Mouse (Mus musculus): Measurements from ENCODE around the gene Nos2. TPM values are rescaled to one million over a fixed set of nuclear protein-coding genes. Genes with fewer than 3 reads are reported as not detected.

Nos2 gene
- polyA plus RNA-seq, 1 experiment, result 8.2 TPM

DNA sequence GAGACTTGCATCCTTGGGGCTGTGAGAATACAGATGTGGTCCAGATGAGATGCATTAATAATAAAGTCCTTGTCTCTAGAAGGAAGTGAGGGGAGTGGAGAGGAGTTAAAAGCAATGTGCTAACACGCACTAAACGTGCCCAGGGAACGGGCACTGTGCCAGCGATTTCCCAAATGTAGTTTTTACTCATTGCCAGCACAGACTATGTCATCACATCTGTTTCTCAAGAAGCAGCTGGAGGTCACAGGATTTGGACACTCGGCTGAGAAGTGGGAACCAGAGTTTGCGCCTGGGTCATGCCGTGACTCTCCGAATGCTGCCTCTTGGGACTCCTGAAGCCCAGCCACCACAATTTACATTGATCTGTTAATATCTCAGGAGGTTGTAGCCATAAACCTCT, 29.8 kb downstream of the Nos2 start:
- Histone ChIP-seq H3K27ac (ENCODE audit: control insufficient read depth, insufficient read depth, low read length) (no peak overlapping the region), H3K27me3 (ENCODE audit: control insufficient read depth, insufficient read depth, low read length) (no peaks in the 10 kb centered on the region; the same call in 1 of the 2 replicates), H3K4me1 (replicated peaks; ENCODE audit: control insufficient read depth, insufficient read depth, low read length) (peaks cover 5% of the 10 kb centered on the region), H3K36me3 (ENCODE audit: control insufficient read depth, insufficient read depth, low read length) (no peaks in the 10 kb centered on the region), H3K4me3 (ENCODE audit: control insufficient read depth, insufficient read depth, low read length) (no peak overlapping the region)
- no peak for DNase-seq
- no peak for TF ChIP-seq POLR2A (IDR thresholded peaks at IDR 0.05; ENCODE audit: control insufficient read depth, extremely low read depth, insufficient read depth, low read length, poor library complexity)
- TF ChIP-seq CTCF (IDR thresholded peaks at IDR 0.05; ENCODE audit: borderline replicate concordance, control insufficient read depth, extremely low read depth, insufficient read depth, low read length, poor library complexity), result no peak
- 79% methylated on average over 8 of the region's 8 CpGs for WGBS

GRCm38 (mm10) chr11:78952467-78952866, 31.9 kb downstream of the Nos2 start:
- no peaks in the 10 kb centered on the region for H3K36me3 ChIP-seq (ENCODE audit: control insufficient read depth, insufficient read depth, low read length)
- no peak overlapping the region for H3K27ac ChIP-seq (ENCODE audit: control insufficient read depth, insufficient read depth, low read length)
- peak; percentile 24 for DNase-seq
- H3K27me3 ChIP-seq (ENCODE audit: control insufficient read depth, insufficient read depth, low read length), result no peaks in the 10 kb centered on the region; the same call in 1 of the 2 replicates
- TF ChIP-seq CTCF (IDR thresholded peaks at IDR 0.05; ENCODE audit: borderline replicate concordance, control insufficient read depth, extremely low read depth, insufficient read depth, low read length, poor library complexity) (no peak), POLR2A (IDR thresholded peaks at IDR 0.05; ENCODE audit: control insufficient read depth, extremely low read depth, insufficient read depth, low read length, poor library complexity) (no peak)
- H3K4me3 ChIP-seq (ENCODE audit: control insufficient read depth, insufficient read depth, low read length), result no peak overlapping the region
- H3K4me1 ChIP-seq (replicated peaks; ENCODE audit: control insufficient read depth, insufficient read depth, low read length), result peaks cover 7% of the 10 kb centered on the region
- 8% methylated on average over 17 of the region's 17 CpGs for WGBS

- 13% methylated on average over 7 of the region's 7 CpGs for WGBS
- peak; percentile 82 for DNase-seq
- no peak for TF ChIP-seq POLR2A (IDR thresholded peaks at IDR 0.05; ENCODE audit: control insufficient read depth, extremely low read depth, insufficient read depth, low read length, poor library complexity)
- TF ChIP-seq CTCF (IDR thresholded peaks at IDR 0.05; ENCODE audit: borderline replicate concordance, control insufficient read depth, extremely low read depth, insufficient read depth, low read length, poor library complexity), result peak; percentile 75; the same call in 1 of the 2 replicates
- Histone ChIP-seq H3K36me3 (ENCODE audit: control insufficient read depth, insufficient read depth, low read length) (no peaks in the 10 kb centered on the region), H3K27me3 (ENCODE audit: control insufficient read depth, insufficient read depth, low read length) (no peaks in the 10 kb centered on the region; the same call in 1 of the 2 replicates), H3K4me1 (replicated peaks; ENCODE audit: control insufficient read depth, insufficient read depth, low read length) (peaks cover 7% of the 10 kb centered on the region), H3K27ac (ENCODE audit: control insufficient read depth, insufficient read depth, low read length) (no peak overlapping the region), H3K4me3 (ENCODE audit: control insufficient read depth, insufficient read depth, low read length) (no peak overlapping the region)
Measured at GRCm38 (mm10) chr11:78956260-78956659, 35.7 kb downstream of the Nos2 start.

GRCm38 (mm10) chr11:78959367-78959766, 38.8 kb downstream of the Nos2 start:
- H3K4me3 ChIP-seq (ENCODE audit: control insufficient read depth, insufficient read depth, low read length), result no peak overlapping the region
- WGBS, result 84% methylated on average over 8 of the region's 8 CpGs
- H3K36me3 ChIP-seq (ENCODE audit: control insufficient read depth, insufficient read depth, low read length), result peaks cover 19% of the 10 kb centered on the region
- H3K4me1 ChIP-seq (replicated peaks; ENCODE audit: control insufficient read depth, insufficient read depth, low read length), result 0 out of 2 replicates have a peak, but pooled peaks cover 2% of the 10 kb centered on the region
- no peak overlapping the region for H3K27ac ChIP-seq (ENCODE audit: control insufficient read depth, insufficient read depth, low read length)
- DNase-seq, result no peak
- no peak for TF ChIP-seq CTCF (IDR thresholded peaks at IDR 0.05; ENCODE audit: borderline replicate concordance, control insufficient read depth, extremely low read depth, insufficient read depth, low read length, poor library complexity)
- TF ChIP-seq POLR2A (IDR thresholded peaks at IDR 0.05; ENCODE audit: control insufficient read depth, extremely low read depth, insufficient read depth, low read length, poor library complexity), result no peak
- no peaks in the 10 kb centered on the region for H3K27me3 ChIP-seq (ENCODE audit: control insufficient read depth, insufficient read depth, low read length)

GRCm38 (mm10) chr11:78959841-78960520, 39.4 kb downstream of the Nos2 start:
- H3K4me3 ChIP-seq (ENCODE audit: control insufficient read depth, insufficient read depth, low read length), result no peak overlapping the region
- no peak overlapping the region for H3K27ac ChIP-seq (ENCODE audit: control insufficient read depth, insufficient read depth, low read length)
- peaks cover 25% of the 10 kb centered on the region for H3K36me3 ChIP-seq (ENCODE audit: control insufficient read depth, insufficient read depth, low read length)
- DNase-seq, result peak; percentile 47
- WGBS, result 85% methylated on average over 5 of the region's 5 CpGs
- H3K4me1 ChIP-seq (replicated peaks; ENCODE audit: control insufficient read depth, insufficient read depth, low read length), result 0 out of 2 replicates have a peak, but pooled peaks cover 2% of the 10 kb centered on the region
- no peaks in the 10 kb centered on the region for H3K27me3 ChIP-seq (ENCODE audit: control insufficient read depth, insufficient read depth, low read length)
- TF ChIP-seq POLR2A (IDR thresholded peaks at IDR 0.05; ENCODE audit: control insufficient read depth, extremely low read depth, insufficient read depth, low read length, poor library complexity) (no peak), CTCF (IDR thresholded peaks at IDR 0.05; ENCODE audit: borderline replicate concordance, control insufficient read depth, extremely low read depth, insufficient read depth, low read length, poor library complexity) (no peak)

DNA sequence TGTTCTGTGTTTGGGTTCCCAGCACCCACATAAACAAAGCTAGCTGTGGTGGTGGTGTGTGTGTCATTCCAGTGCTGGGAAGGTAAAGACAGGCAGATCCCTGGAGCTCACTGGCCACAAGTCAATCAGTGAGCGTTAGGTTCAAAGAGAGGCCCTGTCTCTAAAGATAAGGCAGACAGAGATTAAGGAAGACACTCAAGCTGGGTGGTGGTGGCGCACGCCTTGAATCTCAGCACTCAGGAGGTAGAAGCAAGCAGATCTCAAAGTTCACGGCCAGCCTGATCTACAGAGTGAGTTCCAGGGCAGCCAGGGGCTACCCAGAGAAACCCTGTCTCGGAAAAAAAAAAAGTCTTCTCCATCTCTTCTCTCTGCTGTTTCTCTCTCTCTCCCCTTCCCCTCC, 40.6 kb downstream of the Nos2 start:
- DNase-seq, result no peak
- H3K36me3 ChIP-seq (ENCODE audit: control insufficient read depth, insufficient read depth, low read length), result peaks cover 38% of the 10 kb centered on the region
- WGBS, result 89% methylated on average over 5 of the region's 5 CpGs
- 0 out of 2 replicates have a peak, but pooled peaks cover 2% of the 10 kb centered on the region for H3K4me1 ChIP-seq (replicated peaks; ENCODE audit: control insufficient read depth, insufficient read depth, low read length)
- no peaks in the 10 kb centered on the region for H3K27me3 ChIP-seq (ENCODE audit: control insufficient read depth, insufficient read depth, low read length)
- H3K4me3 ChIP-seq (ENCODE audit: control insufficient read depth, insufficient read depth, low read length), result no peak overlapping the region
- H3K27ac ChIP-seq (ENCODE audit: control insufficient read depth, insufficient read depth, low read length), result no peak overlapping the region
- TF ChIP-seq CTCF (IDR thresholded peaks at IDR 0.05; ENCODE audit: borderline replicate concordance, control insufficient read depth, extremely low read depth, insufficient read depth, low read length, poor library complexity) (no peak), POLR2A (IDR thresholded peaks at IDR 0.05; ENCODE audit: control insufficient read depth, extremely low read depth, insufficient read depth, low read length, poor library complexity) (no peak)
